ENCODE assay signal across 21 mouse cellular contexts in the genomic region with DNA sequence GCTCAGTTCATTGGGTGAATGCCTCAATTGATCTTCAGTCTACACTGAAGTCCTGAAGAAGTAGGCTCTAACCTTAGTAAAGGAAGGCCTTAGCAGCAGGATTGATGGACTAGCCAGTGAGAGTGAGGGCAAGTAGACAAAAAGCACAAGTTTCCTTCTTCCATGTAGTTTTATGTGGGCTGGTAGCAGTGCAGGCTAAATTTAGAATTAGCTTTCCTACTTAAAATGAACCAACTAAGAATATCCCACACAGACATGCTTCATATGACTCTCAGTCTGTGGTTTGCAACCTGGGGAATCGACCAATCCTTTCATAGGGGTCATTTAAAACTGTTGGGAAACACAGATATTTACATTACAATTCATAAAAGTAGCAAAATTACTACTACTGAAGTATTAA.
"Had no signal": no experiment of that assay in that cellular context is flagged by ENCODE, and none has a peak within 500 bp of the region (broad histone marks: within the 10 kb centered on the region; RNA-seq: fewer than 3 reads in every experiment).

No protein-coding gene starts in this region.

- DNase-seq: heart, postnatal 10 days; heart, postnatal 14 days; heart, postnatal 36 days; heart, postnatal 4 days; kidney, adult 11 months; kidney, adult 18-20 months; kidney, adult 2 months; kidney, adult 8-10 months; kidney, adult 9 months; kidney, postnatal 10 days; kidney, postnatal 14 days; kidney, postnatal 25 days; kidney, postnatal 36 days; kidney, postnatal 4 days; layer of hippocampus, adult 9-11 months; layer of hippocampus, postnatal 36 days had no signal

- ATAC-seq: hindbrain, embryonic 16.5 days; hindbrain, postnatal 0 days; intestine, embryonic 15.5 days; intestine, embryonic 16.5 days; intestine, postnatal 0 days had no signal
